Mouse (Mus musculus): Measurements from ENCODE around the gene Rnf26. TPM values are rescaled to one million over a fixed set of nuclear protein-coding genes. Genes with fewer than 3 reads are reported as not detected.

Rnf26 gene
- polyA plus RNA-seq, 1 experiment from 2014 or later, result 61.7 TPM

DNA sequence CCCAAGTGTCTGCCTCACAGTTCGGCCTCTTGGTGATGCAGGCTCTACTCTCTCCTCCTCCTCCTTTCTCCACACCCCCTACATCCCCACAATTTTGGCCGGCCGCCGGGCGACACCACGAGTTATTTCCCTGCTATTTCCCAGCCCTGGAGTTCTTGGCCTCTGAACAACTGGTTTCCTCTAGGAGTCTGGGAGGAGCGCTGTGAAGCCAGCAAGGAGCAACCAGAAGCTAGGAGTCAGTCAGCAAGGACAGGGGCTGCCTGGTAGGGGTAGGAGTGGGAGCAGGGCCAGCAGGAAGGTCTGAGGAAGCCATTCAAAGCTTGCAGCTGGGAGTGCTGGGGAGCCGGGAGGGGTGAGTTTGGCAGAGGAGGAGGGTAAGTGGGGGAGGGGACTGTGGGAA is 6.2 kb downstream of the Rnf26 start, which contains the start of gene C1qtnf5:
Gene C1qtnf5, plus strand, starts transcription at position 136 of the 400 bp plus-strand sequence.
- peak within 1 kb of the TSS; percentile 30 for H3K4me2 ChIP-seq (replicated peaks; ENCODE audit: low read depth, low read length)
- H3K27me3 ChIP-seq (ENCODE audit: control insufficient read depth, insufficient read depth, low read length), result no peaks in the 10 kb centered on the region
- peaks cover 44% of the 10 kb centered on the region for H3K4me1 ChIP-seq (ENCODE audit: control insufficient read depth, insufficient read depth, low read length)
- no peak within 1 kb of the TSS for H3K9ac ChIP-seq (replicated peaks; ENCODE audit: low read depth, low read length)
- H3K4me3 ChIP-seq (ENCODE audit: low read depth, low read length), result no peak within 1 kb of the TSS; the same call in 1 of the 2 replicates
- WGBS, result 29% methylated on average over 8 of the region's 8 CpGs
- H3K9me3 ChIP-seq (ENCODE audit: control insufficient read depth, low read depth, low read length), result no peaks in the 10 kb centered on the region
- H3K36me3 ChIP-seq (ENCODE audit: control insufficient read depth, insufficient read depth, low read length), result peaks cover 10% of the 10 kb centered on the region
- H3K27ac ChIP-seq (ENCODE audit: low read length), result peak within 1 kb of the TSS; percentile 59
- ATAC-seq (ENCODE audit: insufficient number of reproducible peaks, insufficient read depth, low FRiP score, low read depth), result peak; percentile 56; the same call in 1 of the 2 replicates

- no peak overlapping the region for H3K4me2 ChIP-seq (replicated peaks; ENCODE audit: low read depth, low read length)
- 76% methylated on average over 4 of the region's 4 CpGs for WGBS
- H3K36me3 ChIP-seq (ENCODE audit: control insufficient read depth, insufficient read depth, low read length), result peaks cover 10% of the 10 kb centered on the region
- H3K9me3 ChIP-seq (ENCODE audit: control insufficient read depth, low read depth, low read length), result no peaks in the 10 kb centered on the region
- no peak overlapping the region for H3K4me3 ChIP-seq (ENCODE audit: low read depth, low read length)
- H3K27ac ChIP-seq (ENCODE audit: low read length), result peak overlapping the region; percentile 59; the same call in 1 of the 2 replicates
- H3K27me3 ChIP-seq (ENCODE audit: control insufficient read depth, insufficient read depth, low read length), result no peaks in the 10 kb centered on the region
- H3K4me1 ChIP-seq (ENCODE audit: control insufficient read depth, insufficient read depth, low read length), result peaks cover 44% of the 10 kb centered on the region
- H3K9ac ChIP-seq (replicated peaks; ENCODE audit: low read depth, low read length), result no peak overlapping the region
- no peak for ATAC-seq (ENCODE audit: insufficient number of reproducible peaks, insufficient read depth, low FRiP score, low read depth)
These were observed 6.7 kb downstream of the Rnf26 start for GRCm38 (mm10) chr9:44106596-44106995.

- Histone ChIP-seq H3K4me1 (ENCODE audit: control insufficient read depth, insufficient read depth, low read length) (peaks cover 44% of the 10 kb centered on the region), H3K9ac (replicated peaks; ENCODE audit: low read depth, low read length) (no peak overlapping the region), H3K27ac (ENCODE audit: low read length) (no peak overlapping the region; the same call in 1 of the 2 replicates), H3K36me3 (ENCODE audit: control insufficient read depth, insufficient read depth, low read length) (peaks cover 10% of the 10 kb centered on the region), H3K4me3 (ENCODE audit: low read depth, low read length) (no peak overlapping the region), H3K4me2 (replicated peaks; ENCODE audit: low read depth, low read length) (no peak overlapping the region), H3K9me3 (ENCODE audit: control insufficient read depth, low read depth, low read length) (no peaks in the 10 kb centered on the region), H3K27me3 (ENCODE audit: control insufficient read depth, insufficient read depth, low read length) (no peaks in the 10 kb centered on the region)
- ATAC-seq (ENCODE audit: insufficient number of reproducible peaks, insufficient read depth, low FRiP score, low read depth), result no peak
- WGBS, result 91% methylated on average over 7 of the region's 7 CpGs
These were observed 7.1 kb downstream of the Rnf26 start for GRCm38 (mm10) chr9:44106182-44106581.

GRCm38 (mm10) chr9:44105781-44106180 is 7.5 kb downstream of the Rnf26 start:
- Histone ChIP-seq H3K9me3 (ENCODE audit: control insufficient read depth, low read depth, low read length) (no peaks in the 10 kb centered on the region), H3K27me3 (ENCODE audit: control insufficient read depth, insufficient read depth, low read length) (no peaks in the 10 kb centered on the region), H3K4me3 (ENCODE audit: low read depth, low read length) (no peak overlapping the region), H3K4me1 (ENCODE audit: control insufficient read depth, insufficient read depth, low read length) (peaks cover 44% of the 10 kb centered on the region), H3K4me2 (replicated peaks; ENCODE audit: low read depth, low read length) (no peak overlapping the region), H3K27ac (ENCODE audit: low read length) (no peak overlapping the region), H3K9ac (replicated peaks; ENCODE audit: low read depth, low read length) (no peak overlapping the region), H3K36me3 (ENCODE audit: control insufficient read depth, insufficient read depth, low read length) (peaks cover 10% of the 10 kb centered on the region)
- WGBS, result 86% methylated on average over 10 of the region's 10 CpGs
- ATAC-seq (ENCODE audit: insufficient number of reproducible peaks, insufficient read depth, low FRiP score, low read depth), result no peak

DNA sequence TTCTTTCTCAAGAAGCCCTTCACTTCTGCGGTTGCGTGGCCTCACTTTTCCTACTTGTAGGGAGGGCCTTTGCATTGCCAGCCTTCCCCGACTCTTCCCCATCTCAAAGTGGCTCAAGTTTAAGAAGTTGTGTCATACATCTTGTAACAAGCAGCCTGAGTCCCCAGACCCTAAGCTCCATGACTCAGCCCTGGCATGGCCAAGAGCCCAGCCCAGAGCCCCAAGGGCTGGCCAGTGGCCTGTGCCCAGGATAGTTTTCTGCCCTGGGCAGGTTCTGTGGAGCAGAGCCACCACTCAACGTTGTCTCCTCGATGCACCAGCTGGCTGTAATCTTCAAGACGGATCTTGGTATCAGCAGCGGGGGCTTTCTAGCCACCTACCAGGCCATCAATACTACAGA is 8.4 kb downstream of the Rnf26 start:
- no peak overlapping the region for H3K9ac ChIP-seq (replicated peaks; ENCODE audit: low read depth, low read length)
- H3K27ac ChIP-seq (ENCODE audit: low read length), result no peak overlapping the region
- no peak overlapping the region for H3K4me3 ChIP-seq (ENCODE audit: low read depth, low read length)
- peaks cover 37% of the 10 kb centered on the region for H3K4me1 ChIP-seq (ENCODE audit: control insufficient read depth, insufficient read depth, low read length)
- no peak for ATAC-seq (ENCODE audit: insufficient number of reproducible peaks, insufficient read depth, low FRiP score, low read depth)
- no peak overlapping the region for H3K4me2 ChIP-seq (replicated peaks; ENCODE audit: low read depth, low read length)
- peaks cover 10% of the 10 kb centered on the region for H3K36me3 ChIP-seq (ENCODE audit: control insufficient read depth, insufficient read depth, low read length)
- no peaks in the 10 kb centered on the region for H3K27me3 ChIP-seq (ENCODE audit: control insufficient read depth, insufficient read depth, low read length)
- no peaks in the 10 kb centered on the region for H3K9me3 ChIP-seq (ENCODE audit: control insufficient read depth, low read depth, low read length)
- WGBS, result 90% methylated on average over 7 of the region's 7 CpGs

GRCm38 (mm10) chr9:44101490-44101889 is 11.8 kb downstream of the Rnf26 start, which contains the start of gene Mfrp:
Mfrp (plus strand) TSS chr9:44101729.
- Histone ChIP-seq H3K9me3 (ENCODE audit: control insufficient read depth, low read depth, low read length) (no peaks in the 10 kb centered on the region), H3K27me3 (ENCODE audit: control insufficient read depth, insufficient read depth, low read length) (no peaks in the 10 kb centered on the region)

GRCm38 (mm10) chr9:44096536-44096935 is 16.8 kb downstream of the Rnf26 start:
- Histone ChIP-seq H3K36me3 (ENCODE audit: control insufficient read depth, insufficient read depth, low read length) (peaks cover 5% of the 10 kb centered on the region; the same call in 1 of the 2 replicates), H3K4me3 (ENCODE audit: low read depth, low read length) (no peak overlapping the region), H3K4me2 (replicated peaks; ENCODE audit: low read depth, low read length) (no peak overlapping the region), H3K9me3 (ENCODE audit: control insufficient read depth, low read depth, low read length) (no peaks in the 10 kb centered on the region), H3K4me1 (ENCODE audit: control insufficient read depth, insufficient read depth, low read length) (0 out of 2 replicates have a peak, but pooled peaks cover 3% of the 10 kb centered on the region), H3K27ac (ENCODE audit: low read length) (no peak overlapping the region), H3K9ac (replicated peaks; ENCODE audit: low read depth, low read length) (no peak overlapping the region), H3K27me3 (ENCODE audit: control insufficient read depth, insufficient read depth, low read length) (no peaks in the 10 kb centered on the region)
- no peak for ATAC-seq (ENCODE audit: insufficient number of reproducible peaks, insufficient read depth, low FRiP score, low read depth)
- 37% methylated on average over 9 of the region's 9 CpGs for WGBS

More at GRCm38 (mm10) chr9:44101490-44101889, 11.8 kb downstream of the Rnf26 start, which contains the start of gene Mfrp:
- Histone ChIP-seq H3K4me3 (ENCODE audit: low read depth, low read length) (no peak within 1 kb of the TSS), H3K27ac (ENCODE audit: low read length) (no peak within 1 kb of the TSS), H3K36me3 (ENCODE audit: control insufficient read depth, insufficient read depth, low read length) (peaks cover 10% of the 10 kb centered on the region), H3K4me1 (ENCODE audit: control insufficient read depth, insufficient read depth, low read length) (peaks cover 4% of the 10 kb centered on the region; the same call in 1 of the 2 replicates), H3K4me2 (replicated peaks; ENCODE audit: low read depth, low read length) (no peak within 1 kb of the TSS), H3K9ac (replicated peaks; ENCODE audit: low read depth, low read length) (no peak within 1 kb of the TSS)
- WGBS, result 68% methylated on average over 9 of the region's 9 CpGs
- ATAC-seq (ENCODE audit: insufficient number of reproducible peaks, insufficient read depth, low FRiP score, low read depth), result no peak

DNA sequence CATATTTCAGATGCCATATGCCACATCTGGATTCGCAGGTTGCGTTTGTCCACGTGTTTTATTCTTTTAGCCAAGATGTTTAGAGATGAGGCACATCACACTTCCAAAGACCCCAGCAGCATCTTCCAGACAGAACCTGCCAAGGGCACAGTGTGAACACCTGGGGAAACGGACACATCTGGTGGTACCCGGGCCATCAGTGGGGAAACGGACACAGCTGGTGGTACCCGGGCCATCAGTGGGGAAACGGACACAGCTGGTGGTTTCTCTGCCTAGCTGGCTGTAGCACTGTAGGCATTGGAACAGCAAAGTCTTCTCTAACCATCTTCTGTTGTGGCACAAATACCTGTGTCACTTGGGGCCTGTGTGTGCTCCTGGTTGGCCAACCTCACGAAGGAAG is 17.5 kb downstream of the Rnf26 start:
- no peak for ATAC-seq (ENCODE audit: insufficient number of reproducible peaks, insufficient read depth, low FRiP score, low read depth)
- no peak overlapping the region for H3K27ac ChIP-seq (ENCODE audit: low read length)
- 91% methylated on average over 9 of the region's 9 CpGs for WGBS
- H3K27me3 ChIP-seq (ENCODE audit: control insufficient read depth, insufficient read depth, low read length), result no peaks in the 10 kb centered on the region
- 0 out of 2 replicates have a peak, but pooled peaks cover 3% of the 10 kb centered on the region for H3K4me1 ChIP-seq (ENCODE audit: control insufficient read depth, insufficient read depth, low read length)
- peaks cover 5% of the 10 kb centered on the region; the same call in 1 of the 2 replicates for H3K36me3 ChIP-seq (ENCODE audit: control insufficient read depth, insufficient read depth, low read length)
- H3K9me3 ChIP-seq (ENCODE audit: control insufficient read depth, low read depth, low read length), result no peaks in the 10 kb centered on the region
- H3K9ac ChIP-seq (replicated peaks; ENCODE audit: low read depth, low read length), result no peak overlapping the region
- H3K4me2 ChIP-seq (replicated peaks; ENCODE audit: low read depth, low read length), result no peak overlapping the region
- H3K4me3 ChIP-seq (ENCODE audit: low read depth, low read length), result no peak overlapping the region

GRCm38 (mm10) chr9:44094737-44095136 is 18.6 kb downstream of the Rnf26 start:
- no peak overlapping the region for H3K9ac ChIP-seq (replicated peaks; ENCODE audit: low read depth, low read length)

More at GRCm38 (mm10) chr9:44094737-44095136, 18.6 kb downstream of the Rnf26 start:
- Histone ChIP-seq H3K4me3 (ENCODE audit: low read depth, low read length) (no peak overlapping the region), H3K27ac (ENCODE audit: low read length) (no peak overlapping the region), H3K4me1 (ENCODE audit: control insufficient read depth, insufficient read depth, low read length) (0 out of 2 replicates have a peak, but pooled peaks cover 3% of the 10 kb centered on the region), H3K36me3 (ENCODE audit: control insufficient read depth, insufficient read depth, low read length) (peaks cover 9% of the 10 kb centered on the region; the same call in 1 of the 2 replicates), H3K4me2 (replicated peaks; ENCODE audit: low read depth, low read length) (no peak overlapping the region), H3K27me3 (ENCODE audit: control insufficient read depth, insufficient read depth, low read length) (no peaks in the 10 kb centered on the region), H3K9me3 (ENCODE audit: control insufficient read depth, low read depth, low read length) (no peaks in the 10 kb centered on the region)
- WGBS, result 76% methylated on average over 3 of the region's 3 CpGs
- no peak for ATAC-seq (ENCODE audit: insufficient number of reproducible peaks, insufficient read depth, low FRiP score, low read depth)
